Mouse (Mus musculus): ENCODE measurements at regions not wholly inside any gene's neighbourhood (a gene's known extent, or its start where the extent isn't known, plus 50 kb on each side); places are given as distances from the start of the nearest gene placed in this dataset.

- no peak for TF ChIP-seq SMC3 (IDR thresholded peaks at IDR 0.05; ENCODE audit: low read depth, low read length)
- TF ChIP-seq CTCF (IDR thresholded peaks at IDR 0.05 in 2 of 3, conservative IDR thresholded peaks at IDR 0.05 in 1 of 3; ENCODE audit: control insufficient read depth in 1 of 3, insufficient read depth in 1 of 3, low read depth in 2 of 3, low read length in 3 of 3, poor library complexity in 1 of 3, severe bottlenecking in 1 of 3), result no peak
- no peak for TF ChIP-seq TAL1 (IDR thresholded peaks at IDR 0.05; ENCODE audit: low read length)
- no peak for TF ChIP-seq POLR2A (IDR thresholded peaks at IDR 0.05; ENCODE audit: control insufficient read depth in 1 of 2, insufficient read depth in 1 of 2, low read depth in 1 of 2, low read length in 2 of 2, poor library complexity in 1 of 2)
- TF ChIP-seq KAT2A (conservative IDR thresholded peaks at IDR 0.05; ENCODE audit: low read depth, low read length), result no peak
- TF ChIP-seq SIN3A (IDR thresholded peaks at IDR 0.05; ENCODE audit: low read length), result no peak
- no peak for TF ChIP-seq MEF2A (IDR thresholded peaks at IDR 0.05; ENCODE audit: extremely low read depth, insufficient replicate concordance, low read depth, low read length, poor library complexity, severe bottlenecking)
- TF ChIP-seq ZMIZ1 (IDR thresholded peaks at IDR 0.05; ENCODE audit: low read depth, low read length), result no peak
- no peak for TF ChIP-seq TBP (IDR thresholded peaks at IDR 0.05; ENCODE audit: low read depth, low read length)
Observed at GRCm38 (mm10) chr12:119051692-119052379, 85.6 kb upstream of the Abcb5 start.

Measured in MEL (cell line).